Mouse (Mus musculus) liver, postnatal 0 days (tissue): Measurements from ENCODE around the gene Spag7. TPM values are rescaled to one million over a fixed set of nuclear protein-coding genes. Genes with fewer than 3 reads are reported as not detected.

ENCODE experiments used
- ATAC-seq: fragments of 200-750 bp; cut with Nextera tagmentation; 2 replicates; pipeline ENCODE4 v1.8.0; 2017; ENCODE audit warnings: mild to moderate bottlenecking, moderate library complexity
- DNase-seq: peaks from one replicate; pipeline ENCODE4 v3.0.0-alpha.2; 2016
- H3K27ac ChIP-seq: fragments of 300-500 bp; sonication (generic); 2 replicates; pipeline ENCODE4 v1.5.1; 2014; ENCODE audit warnings: antibody characterized with exemption, moderate library complexity, mild to moderate bottlenecking, low read depth
- H3K27me3 ChIP-seq: fragments of 300-500 bp; sonication (generic); 2 replicates; pipeline ENCODE4 v1.6.1; 2014; ENCODE audit warnings: low read length, control low read depth, mixed read lengths; ENCODE audit not compliant: insufficient read depth
- H3K36me3 ChIP-seq: fragments of 300-500 bp; sonication (generic); replicated peaks from 2 replicates; pipeline ENCODE4 v1.6.1; 2014; ENCODE audit warnings: mild to moderate bottlenecking, control low read depth, low read length, moderate library complexity, mixed read lengths; ENCODE audit not compliant: insufficient read depth
- H3K4me1 ChIP-seq: fragments of 300-500 bp; sonication (generic); 2 replicates; pipeline ENCODE4 v1.6.1; 2014; ENCODE audit warnings: antibody characterized with exemption, mild to moderate bottlenecking, control low read depth; ENCODE audit not compliant: insufficient read depth
- H3K4me2 ChIP-seq: fragments of 300-500 bp; sonication (generic); 2 replicates; pipeline ENCODE4 v1.6.1; 2014; ENCODE audit warnings: low read depth, mild to moderate bottlenecking, low read length, moderate library complexity, mixed read lengths
- H3K4me3 ChIP-seq: fragments of 300-500 bp; sonication (generic); 2 replicates; pipeline ENCODE4 v1.5.1; 2014; ENCODE audit warnings: low read depth, low read length
- H3K9ac ChIP-seq: fragments of 300-500 bp; sonication (generic); replicated peaks from 2 replicates; pipeline ENCODE4 v1.6.1; 2014; ENCODE audit warnings: mild to moderate bottlenecking, moderate library complexity
- H3K9me3 ChIP-seq: fragments of 300-500 bp; sonication (generic); 2 replicates; pipeline ENCODE4 v1.6.1; 2016; ENCODE audit warnings: mild to moderate bottlenecking, control low read depth, low read length, mixed read lengths
- CTCF ChIP-seq: sonication (generic); IDR thresholded peaks from 2 replicates; pipeline ENCODE4 v1.5.1; 2016; ENCODE audit warnings: antibody characterized with exemption, low read depth
- EP300 ChIP-seq: IDR thresholded peaks from 2 replicates; pipeline ENCODE4 v1.6.1; 2016; ENCODE audit warnings: antibody characterized with exemption, low read depth, mild to moderate bottlenecking
- WGBS: fragments of 180-500 bp; shearing (Covaris S2); extraction: QIAGEN DNeasy Blood & Tissue Kit; methylation state at CpG from one replicate; pipeline ENCODE4 v1.1.7; 2014; ENCODE audit not compliant: insufficient replicate concordance; 5-methylcytosine and 5-hydroxymethylcytosine counted together
- polyA plus RNA-seq: library from polyadenylated mRNA; unstranded; fragments of >200 nt; fragmentation: Nextera tagmentation; extraction: Ambion mirVana; gene quantifications from 2 replicates; pipeline ENCODE4 v1.2.1, GENCODE M21; 2015

Spag7 gene
- polyA plus RNA-seq, 1 experiment from 2014 or later, result 42.1 TPM

GRCm38 (mm10) chr11:70669582-70670345 is 548 bp upstream of the Spag7 start:
- no peak for ATAC-seq
- Histone ChIP-seq H3K4me3 (peak overlapping the region; percentile 69), H3K4me2 (peak overlapping the region; percentile 98), H3K9ac (peak overlapping the region; percentile 73), H3K27ac (peak overlapping the region; percentile 96), H3K9me3 (no peaks in the 10 kb centered on the region), H3K27me3 (no peaks in the 10 kb centered on the region), H3K4me1 (peaks cover 24% of the 10 kb centered on the region), H3K36me3 (peaks cover 20% of the 10 kb centered on the region)
- WGBS, result 1% methylated on average over 31 of the region's 31 CpGs
- TF ChIP-seq CTCF (peak; percentile 64), EP300 (no peak)
- peak; percentile 83 for DNase-seq

GRCm38 (mm10) chr11:70668335-70668770 is 863 bp downstream of the Spag7 start:
- Histone ChIP-seq H3K36me3 (peaks cover 28% of the 10 kb centered on the region), H3K4me2 (peak overlapping the region; percentile 98), H3K9me3 (no peaks in the 10 kb centered on the region), H3K27me3 (no peaks in the 10 kb centered on the region), H3K27ac (peak overlapping the region; percentile 82), H3K9ac (peak overlapping the region; percentile 41), H3K4me1 (peaks cover 24% of the 10 kb centered on the region), H3K4me3 (peak overlapping the region; percentile 69)
- DNase-seq (peak; percentile 77), ATAC-seq (peak; percentile 57)
- 1% methylated on average over 15 of the region's 15 CpGs for WGBS
- TF ChIP-seq EP300, result no peak
- no peak for TF ChIP-seq CTCF

GRCm38 (mm10) chr11:70667271-70668150 is 1.7 kb downstream of the Spag7 start:
- Histone ChIP-seq H3K4me2 (peak overlapping the region; percentile 98), H3K9me3 (no peaks in the 10 kb centered on the region), H3K27me3 (no peaks in the 10 kb centered on the region), H3K4me1 (peaks cover 24% of the 10 kb centered on the region), H3K36me3 (peaks cover 36% of the 10 kb centered on the region), H3K27ac (peak overlapping the region; percentile 82), H3K4me3 (peak overlapping the region; percentile 69), H3K9ac (peak overlapping the region; percentile 41)
- ATAC-seq, result no peak
- DNase-seq, result no peak
- TF ChIP-seq EP300 (no peak), CTCF (no peak)
- 57% methylated on average over 14 of the region's 14 CpGs for WGBS

- H3K4me2 ChIP-seq, result no peak overlapping the region
- no peaks in the 10 kb centered on the region for H3K27me3 ChIP-seq
- 89% methylated on average over 8 of the region's 8 CpGs for WGBS
- peaks cover 43% of the 10 kb centered on the region for H3K36me3 ChIP-seq
- H3K4me3 ChIP-seq, result no peak overlapping the region
- ATAC-seq (no peak), DNase-seq (no peak)
- H3K9me3 ChIP-seq, result no peaks in the 10 kb centered on the region
- peaks cover 24% of the 10 kb centered on the region for H3K4me1 ChIP-seq
- TF ChIP-seq CTCF (no peak), EP300 (no peak)
- H3K9ac ChIP-seq, result no peak overlapping the region
- H3K27ac ChIP-seq, result no peak overlapping the region
Observed at GRCm38 (mm10) chr11:70666687-70667086, 2.5 kb downstream of the Spag7 start.

GRCm38 (mm10) chr11:70664741-70665140 is 4.5 kb downstream of the Spag7 start:
- Histone ChIP-seq H3K9ac (no peak overlapping the region), H3K9me3 (no peaks in the 10 kb centered on the region), H3K36me3 (peaks cover 43% of the 10 kb centered on the region), H3K4me3 (no peak overlapping the region), H3K4me1 (peaks cover 16% of the 10 kb centered on the region), H3K4me2 (no peak overlapping the region), H3K27me3 (no peaks in the 10 kb centered on the region), H3K27ac (no peak overlapping the region)
- DNase-seq, result no peak
- peak; percentile 39 for TF ChIP-seq CTCF
- TF ChIP-seq EP300, result no peak
- WGBS, result 94% methylated on average over 9 of the region's 9 CpGs
- no peak for ATAC-seq

GRCm38 (mm10) chr11:70663957-70664356 is 5.3 kb downstream of the Spag7 start:
- WGBS, result 77% methylated on average over 6 of the region's 6 CpGs
- Histone ChIP-seq H3K27ac (no peak overlapping the region), H3K4me1 (peaks cover 15% of the 10 kb centered on the region), H3K4me2 (no peak overlapping the region), H3K36me3 (peaks cover 43% of the 10 kb centered on the region), H3K4me3 (no peak overlapping the region), H3K9ac (no peak overlapping the region), H3K9me3 (no peaks in the 10 kb centered on the region), H3K27me3 (no peaks in the 10 kb centered on the region)
- ATAC-seq (no peak), DNase-seq (no peak)
- no peak for TF ChIP-seq EP300
- TF ChIP-seq CTCF, result no peak
